Mouse (Mus musculus) cerebellum, adult 9-11 months (tissue): ENCODE measurements at regions not wholly inside any gene's neighbourhood (a gene's known extent, or its start where the extent isn't known, plus 50 kb on each side); places are given as distances from the start of the nearest gene placed in this dataset.
A peak's percentile ranks its signal among the peaks of the same experiment; 100 is the strongest.

Experiments used
- DNase-seq: peaks from one replicate; pipeline ENCODE4 v3.0.0; 2022

- DNase-seq: peak; percentile 42
These were observed 49.8 kb upstream of the Sipa1l2 start for GRCm38 (mm10) chr8:125619336-125619906.
